In genomic region chr5:122951913-122952641, GRCm38 (mm10) we compare ENCODE assay signal across 8 mouse cellular contexts. TPM values are rescaled to one million over a fixed set of nuclear protein-coding genes. Genes with fewer than 3 reads are reported as not detected.
A peak's percentile ranks its signal among the peaks of the same experiment; 100 is the strongest.
DNase-seq lines count a peak whose midpoint lies in the region; ATAC-seq and TF ChIP-seq lines count a peak whose summit lies in the region.

No protein-coding gene starts in this region.

- no peaks in the 10 kb centered on the region for H3K36me3 ChIP-seq in liver, embryonic 15.5 days (replicated peaks)
- no peaks in the 10 kb centered on the region for H3K36me3 ChIP-seq in neural tube, embryonic 15.5 days

- no peak overlapping the region; the same call in 1 of the 2 replicates for H3K9ac ChIP-seq in liver, embryonic 15.5 days
- peak overlapping the region; percentile 50 for H3K9ac ChIP-seq in neural tube, embryonic 15.5 days (replicated peaks)

- peak overlapping the region; percentile 3; the same call in 1 of the 2 replicates for H3K4me3 ChIP-seq in embryonic fibroblast, embryonic 13.5 days (ENCODE audit: insufficient read depth, low read length)
- H3K4me3 ChIP-seq in liver, embryonic 15.5 days (replicated peaks), result peak overlapping the region; percentile 40
- H3K4me3 ChIP-seq in neural tube, embryonic 15.5 days (replicated peaks), result peak overlapping the region; percentile 44

- TF ChIP-seq CTCF in embryonic fibroblast, embryonic 13.5 days (IDR thresholded peaks at IDR 0.05; ENCODE audit: borderline replicate concordance, insufficient read depth, low read length), result no peak

- peaks cover 64% of the 10 kb centered on the region for H3K27me3 ChIP-seq in liver, embryonic 15.5 days
- peaks cover 21% of the 10 kb centered on the region for H3K27me3 ChIP-seq in neural tube, embryonic 15.5 days (replicated peaks)

- DNase-seq in layer of hippocampus, adult 9-11 months, result peak; percentile 33
- DNase-seq in layer of hippocampus, adult 8-10 months (ENCODE audit: low spot score in 2 of 2), result no peak
- DNase-seq in adrenal gland, postnatal 25 days, result peak; percentile 19
- DNase-seq in induced T-regulatory cell, adult 2 months (ENCODE audit: low read depth), result peak; percentile 75

- no peaks in the 10 kb centered on the region for H3K4me1 ChIP-seq in embryonic fibroblast, embryonic 13.5 days (ENCODE audit: control insufficient read depth, insufficient read depth, low read length)
- peaks cover 26% of the 10 kb centered on the region for H3K4me1 ChIP-seq in liver, embryonic 15.5 days (replicated peaks)
- H3K4me1 ChIP-seq in neural tube, embryonic 15.5 days, result peaks cover 26% of the 10 kb centered on the region

- no peaks in the 10 kb centered on the region for H3K9me3 ChIP-seq in liver, embryonic 15.5 days (replicated peaks)
- no peaks in the 10 kb centered on the region for H3K9me3 ChIP-seq in neural tube, embryonic 15.5 days (replicated peaks)

- no peak overlapping the region for H3K27ac ChIP-seq in embryonic fibroblast, embryonic 13.5 days (ENCODE audit: insufficient read depth, low read length)
- H3K27ac ChIP-seq in liver, embryonic 15.5 days (replicated peaks), result no peak overlapping the region
- 0 out of 2 replicates have a peak overlapping the region, but pooled peaks have one; percentile 37 for H3K27ac ChIP-seq in neural tube, embryonic 15.5 days (replicated peaks)

- ATAC-seq in liver, embryonic 15.5 days (ENCODE audit: insufficient read depth), result no peak
- ATAC-seq in neural tube, embryonic 15.5 days (ENCODE audit: low FRiP score), result 0 out of 2 replicates have a peak, but pooled peaks have one; percentile 26
- ATAC-seq in monocyte, adult 5-6 weeks (replicated peaks; ENCODE audit: insufficient number of reproducible peaks, low FRiP score, low TSS enrichment, poor library complexity, severe bottlenecking), result no peak

- peak overlapping the region; percentile 72 for H3K4me2 ChIP-seq in liver, embryonic 15.5 days
- peak overlapping the region; percentile 92 for H3K4me2 ChIP-seq in neural tube, embryonic 15.5 days

- TF ChIP-seq POLR2A in embryonic fibroblast, embryonic 13.5 days (IDR thresholded peaks at IDR 0.05; ENCODE audit: low read depth, low read length), result no peak

- 3% methylated on average over 59 of the region's 59 CpGs for WGBS in liver, embryonic 15.5 days (ENCODE audit: insufficient replicate concordance)
- WGBS in neural tube, embryonic 15.5 days, result 5% methylated on average over 56 of the region's 59 CpGs

RNA-seq across cellular contexts. Expression of gene Kdm2b, which starts 37.5 kb away (rescaled TPM):
- total RNA-seq in layer of hippocampus, adult 8-10 months (2022), result 10 to 100 TPM; 29.1 to 40.3 (median 34.6) TPM
- total RNA-seq in adrenal gland, postnatal 25 days (2021), result 16.4 and 22.7 TPM in 2 replicates
- 18.0 and 22.4 TPM in 2 replicates for polyA plus RNA-seq in embryonic fibroblast, embryonic 13.5 days (2011; ENCODE audit: insufficient read length, low read depth, missing spikeins)
- polyA plus RNA-seq in liver, embryonic 15.5 days (2015; fragmentation: Nextera tagmentation; extraction: Ambion mirVana), result 15.0 and 15.6 TPM in 2 replicates
- polyA plus RNA-seq in neural tube, embryonic 15.5 days (2015; fragmentation: Nextera tagmentation; extraction: Ambion mirVana), result 81.4 and 89.2 TPM in 2 replicates
- 24.1 to 26.8 TPM (median 25.5 TPM) in 3 replicates for total RNA-seq in monocyte, adult 5-6 weeks (2017)

Comparison
In these comparisons a context has a peak if more than half of its experiments do, and no peak if none do; other contexts are left out.
1. DNase-seq: peak in layer of hippocampus, adult 9-11 months (single experiment), adrenal gland, postnatal 25 days (single experiment) and induced T-regulatory cell, adult 2 months (single experiment); none in layer of hippocampus, adult 8-10 months (0 of 2).
2. Peak in every context shown above with its lines, with median percentiles within 50 percentile points of each other: H3K4me3 ChIP-seq.